Mouse (Mus musculus): ENCODE results near the gene Tmem185b. TPM values are rescaled to one million over a fixed set of nuclear protein-coding genes. Genes with fewer than 3 reads are reported as not detected.

Tmem185b gene
- total RNA-seq, 2 experiments from 2014 or later = 4.5 to 5.9 TPM

- no peak for DNase-seq (ENCODE audit: low spot score)
These were observed 11.7 kb downstream of the Tmem185b start for GRCm38 (mm10) chr1:119537651-119538050.

DNA sequence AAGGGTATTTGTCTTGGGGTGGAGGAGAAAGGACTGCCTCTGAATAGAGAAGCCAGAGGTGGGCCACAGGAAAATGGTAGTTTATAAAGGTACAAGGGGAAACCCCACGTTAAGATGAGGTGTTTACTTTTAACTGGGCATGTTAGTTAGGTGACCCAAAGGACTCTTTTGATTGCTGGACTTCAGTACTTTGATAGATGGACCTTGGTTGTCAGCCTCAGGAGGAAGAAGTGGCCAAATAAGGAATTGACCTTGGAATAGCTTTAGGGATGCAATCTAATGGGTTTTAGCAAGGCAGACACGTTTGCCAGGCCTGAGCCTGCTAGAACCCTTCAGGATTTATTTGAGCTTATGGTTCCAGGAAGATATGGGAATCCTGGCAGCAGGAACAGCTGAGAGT is 13.3 kb downstream of the Tmem185b start:
- DNase-seq (ENCODE audit: low spot score) = no peak

DNA sequence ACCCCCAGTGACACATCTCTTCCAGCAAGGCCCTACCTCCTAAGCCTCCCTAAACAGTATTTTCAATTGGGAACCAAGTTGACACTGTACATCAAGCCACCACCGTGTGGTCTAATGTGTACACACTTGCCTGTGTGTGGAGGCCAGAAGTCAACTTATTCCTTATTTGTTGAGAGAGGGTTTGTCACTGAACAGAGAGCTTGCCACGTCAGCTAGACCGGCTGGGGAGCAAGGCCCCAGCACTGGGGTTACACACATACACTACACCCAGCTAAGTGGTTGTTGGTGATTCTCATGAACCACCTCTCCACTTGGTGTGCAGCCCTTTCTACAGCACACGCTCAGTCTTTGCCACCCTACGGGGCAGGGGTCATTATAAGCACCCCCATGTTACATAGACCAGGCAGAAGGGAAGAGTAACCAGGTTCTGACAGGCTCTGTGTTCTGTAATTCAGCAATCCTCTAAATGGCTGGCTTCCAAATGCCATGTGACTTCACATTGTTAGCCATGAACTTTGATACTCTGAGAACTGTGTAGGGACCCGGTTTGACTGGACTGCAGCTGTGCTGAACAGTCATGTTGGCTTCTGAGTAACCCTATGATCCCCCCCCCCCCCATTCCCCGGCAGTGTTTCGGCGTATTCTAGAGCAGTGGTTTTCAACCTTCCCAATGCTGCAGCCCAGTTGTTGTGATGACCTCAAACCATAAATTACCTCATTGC is 15.0 kb downstream of the Tmem185b start:
- DNase-seq (ENCODE audit: low spot score) = no peak

DNA sequence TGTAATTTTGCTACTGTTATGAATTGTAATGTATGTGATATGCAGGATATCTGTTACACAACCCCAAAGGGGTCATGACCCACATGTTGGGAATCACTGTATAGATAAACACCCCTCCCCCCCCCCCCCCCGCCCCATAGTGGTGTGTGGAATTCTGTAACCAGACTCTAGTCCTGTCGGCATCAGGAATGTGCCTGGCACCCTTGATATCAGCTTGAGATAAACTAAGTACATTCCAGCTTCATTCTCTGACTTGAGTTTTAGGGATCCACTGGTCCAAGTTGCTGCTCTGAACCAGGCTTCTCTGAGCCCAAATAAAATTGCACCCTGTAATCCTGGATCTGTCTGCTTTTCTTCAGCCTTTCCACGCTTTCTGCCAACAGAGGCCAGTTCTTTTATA is 15.6 kb downstream of the Tmem185b start:
- DNase-seq (ENCODE audit: low spot score) = no peak

GRCm38 (mm10) chr1:119543316-119543715 is 17.4 kb downstream of the Tmem185b start:
- DNase-seq (ENCODE audit: low spot score) = no peak

DNA sequence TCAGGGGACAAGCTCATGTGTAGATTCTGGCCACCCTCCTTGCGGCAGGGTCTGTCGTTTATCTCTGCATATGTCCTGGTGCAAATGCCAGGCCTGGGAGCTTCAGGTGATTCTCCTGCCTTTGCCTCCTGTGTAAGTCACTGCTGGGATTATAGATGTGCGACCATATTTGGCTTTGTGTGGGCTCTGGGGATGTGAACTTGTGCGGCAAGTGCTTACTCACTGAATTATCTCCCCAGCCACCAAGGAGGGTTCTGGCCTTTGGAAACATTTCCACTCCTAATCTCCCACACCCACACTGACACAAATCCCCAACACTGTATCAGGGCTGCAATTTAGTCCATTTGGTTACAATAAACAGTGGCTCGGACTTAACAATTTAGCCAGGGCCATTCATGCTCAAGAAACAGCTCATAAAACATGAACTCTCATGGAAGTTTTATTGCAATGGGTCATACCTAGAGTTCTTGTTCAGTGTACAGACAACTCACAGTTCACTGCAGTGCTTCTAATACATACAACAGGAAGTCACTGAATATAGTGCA is 18.7 kb downstream of the Tmem185b start:
- no peak for DNase-seq (ENCODE audit: low spot score)

DNA sequence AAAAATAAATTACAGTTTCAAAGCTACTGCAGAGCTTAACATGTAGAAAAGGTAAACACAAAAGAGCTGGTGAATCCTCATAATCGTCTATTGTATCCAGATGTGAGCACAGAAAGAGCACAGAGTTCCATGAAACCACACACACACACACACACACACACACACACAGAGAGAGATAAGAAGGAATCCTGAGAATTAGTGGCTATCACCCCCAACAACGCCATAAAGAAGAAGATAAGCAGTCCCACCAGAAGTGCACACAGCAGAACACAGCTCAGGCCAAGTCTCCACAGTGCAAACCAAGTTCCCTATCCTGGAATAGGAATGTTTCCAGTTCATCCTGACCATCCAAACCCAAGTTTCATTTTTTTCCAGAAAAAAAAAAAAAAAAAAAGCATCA is 19.2 kb downstream of the Tmem185b start:
- no peak for DNase-seq (ENCODE audit: low spot score)

- DNase-seq (ENCODE audit: low spot score) = no peak
These were observed 19.7 kb downstream of the Tmem185b start for GRCm38 (mm10) chr1:119545671-119546070.

DNA sequence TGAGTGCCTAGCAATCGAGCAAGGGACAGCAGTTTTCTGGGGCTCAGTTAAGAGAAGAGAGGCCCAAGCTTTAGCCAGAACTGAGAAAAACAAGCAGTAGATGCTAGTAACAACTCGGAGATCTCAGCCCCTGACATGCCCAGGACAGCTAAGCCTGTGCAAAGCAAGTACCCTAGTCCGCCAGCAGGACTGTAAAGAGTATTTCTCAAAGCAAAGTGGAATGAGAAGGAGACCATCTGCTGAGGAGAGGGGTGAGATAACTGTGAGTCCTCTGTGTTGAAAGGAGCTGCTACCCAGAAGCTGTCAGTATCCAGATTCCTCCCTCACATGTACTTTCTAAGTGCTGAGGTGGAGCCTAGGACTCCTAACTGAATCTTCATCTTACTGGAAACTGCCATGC is 20.5 kb downstream of the Tmem185b start:
- no peak for DNase-seq (ENCODE audit: low spot score)

GRCm38 (mm10) chr1:119548668-119549326 is 22.8 kb downstream of the Tmem185b start:
- DNase-seq (ENCODE audit: low spot score) = peak; percentile 74

- no peak for DNase-seq (ENCODE audit: low spot score)
These were observed 23.3 kb downstream of the Tmem185b start for GRCm38 (mm10) chr1:119549327-119549689.

- no peak for DNase-seq (ENCODE audit: low spot score)
These were observed 24.1 kb downstream of the Tmem185b start for GRCm38 (mm10) chr1:119550064-119550463.

GRCm38 (mm10) chr1:119551651-119552050 is 25.7 kb downstream of the Tmem185b start:
- no peak for DNase-seq (ENCODE audit: low spot score)

GRCm38 (mm10) chr1:119555651-119556050 is 29.7 kb downstream of the Tmem185b start:
- no peak for DNase-seq (ENCODE audit: low spot score)

- DNase-seq (ENCODE audit: low spot score) = no peak
These were observed 31.9 kb downstream of the Tmem185b start for GRCm38 (mm10) chr1:119557641-119558395.

GRCm38 (mm10) chr1:119565531-119565930 is 39.6 kb downstream of the Tmem185b start:
- DNase-seq (ENCODE audit: low spot score) = no peak

- DNase-seq (ENCODE audit: low spot score) = no peak
These were observed 44.2 kb downstream of the Tmem185b start for GRCm38 (mm10) chr1:119570134-119570533.

Other genes with a start within 250 kb of the Tmem185b start
- gene Inhbb, start 103.9 kb upstream of the Tmem185b start, total RNA-seq (2021) = 1 to 10 TPM in 1 of 2 experiments, under 1 TPM in 1; 0.82 to 1.7 TPM
- gene Ralb, start 21.4 kb upstream of the Tmem185b start, total RNA-seq (2021) = 1 to 10 TPM; 6.6 to 9.4 TPM
- gene Epb41l5, start 122.8 kb downstream of the Tmem185b start, total RNA-seq (2021) = 1 to 10 TPM; 4.1 to 4.5 TPM